Mouse (Mus musculus) liver, postnatal 0 days (tissue): ENCODE measurements around the gene Gm20388.

Source experiments
- CTCF ChIP-seq: sonication (generic); IDR thresholded peaks from 2 replicates; pipeline ENCODE4 v1.5.1; 2016; ENCODE audit warnings: antibody characterized with exemption, low read depth
- EP300 ChIP-seq: IDR thresholded peaks from 2 replicates; pipeline ENCODE4 v1.6.1; 2016; ENCODE audit warnings: antibody characterized with exemption, low read depth, mild to moderate bottlenecking

DNA sequence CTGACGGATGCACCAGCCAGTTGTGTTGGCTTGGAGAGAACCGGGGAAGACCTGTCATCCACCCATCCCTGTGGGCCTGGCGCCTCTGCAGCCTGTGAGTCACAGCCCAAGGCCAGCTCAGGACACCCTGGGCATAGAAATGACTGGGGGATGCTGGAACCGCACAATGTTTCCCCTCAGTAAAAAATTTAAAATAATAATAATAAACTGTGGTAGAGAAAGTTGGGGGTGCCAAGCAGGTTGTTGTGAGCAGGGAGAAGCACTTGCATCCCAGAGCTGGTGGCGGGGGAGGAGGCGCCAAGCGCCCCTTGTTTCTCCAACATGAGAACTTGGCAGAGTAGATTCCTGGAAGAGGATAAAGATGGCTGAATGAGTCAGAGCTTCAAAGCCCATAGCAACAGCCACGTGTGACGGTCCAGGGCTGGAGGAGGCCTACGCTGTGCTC, 1534.4 kb downstream of the Gm20388 start:
- no peak for TF ChIP-seq EP300
- no peak for TF ChIP-seq CTCF
